ENCODE assay signal across 17 mouse cellular contexts in the genomic region with DNA sequence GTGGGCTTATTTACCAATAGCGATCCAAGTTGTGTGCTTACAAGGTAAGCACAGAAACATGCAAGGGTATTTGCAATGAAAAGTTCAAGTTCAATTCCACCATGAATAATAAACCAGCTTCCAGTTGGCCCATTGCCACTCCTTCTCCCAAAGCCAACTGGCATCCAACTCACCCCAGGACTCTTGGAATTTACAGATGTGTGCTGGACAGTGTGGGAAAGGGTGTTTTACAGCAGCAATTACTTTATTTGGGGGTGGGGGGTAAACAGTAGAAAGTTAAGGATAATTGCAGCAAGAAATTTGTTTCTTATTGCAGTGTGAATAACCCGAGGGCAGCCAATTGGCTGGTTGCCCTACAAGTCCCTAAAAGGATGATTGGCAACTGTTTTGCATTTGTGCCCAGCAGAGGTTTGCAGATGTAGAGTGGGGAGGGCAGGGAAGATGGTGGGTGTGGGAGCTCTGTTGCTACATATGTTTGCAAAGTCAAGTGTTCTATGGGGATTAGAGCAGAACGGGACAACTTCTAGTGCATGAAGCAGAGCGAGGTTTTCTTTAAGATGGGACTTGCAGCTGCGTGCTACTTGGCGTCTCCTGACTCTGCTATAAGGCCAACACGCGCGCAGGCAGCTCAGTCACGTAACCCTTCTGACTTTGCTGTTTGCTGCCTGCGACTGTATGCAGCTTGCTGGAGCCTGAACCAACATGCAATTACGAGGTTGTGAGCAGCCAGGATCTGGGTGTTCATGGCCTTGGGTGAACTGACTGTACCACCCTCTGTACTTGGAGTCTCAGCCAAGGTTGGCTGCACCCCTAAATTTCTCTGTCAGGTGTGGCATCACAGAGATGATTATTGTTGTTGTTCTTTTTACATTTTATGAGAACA.
DNase-seq lines count a peak whose midpoint lies in the region; ATAC-seq and TF ChIP-seq lines count a peak whose summit lies in the region.
"Had no signal": no experiment of that assay in that cellular context is flagged by ENCODE, and none has a peak within 500 bp of the region (broad histone marks: within the 10 kb centered on the region; RNA-seq: fewer than 3 reads in every experiment).

No protein-coding gene starts in this region.

- TF ChIP-seq CTCF in midbrain, postnatal 0 days (IDR thresholded peaks at IDR 0.05): no peak

- DNase-seq in embryonic facial prominence, embryonic 10.5 days (ENCODE audit: low spot score): no peak
- DNase-seq in midbrain, postnatal 0 days (ENCODE audit: low spot score): peak; percentile 5
- DNase-seq in kidney, postnatal 14 days: peak; percentile 61
- DNase-seq in cerebellum, postnatal 4 days (ENCODE audit: low spot score in 2 of 2): no peak
- no peak for DNase-seq in thymus, adult 18-20 months
- DNase-seq in left cerebral cortex, postnatal 4 days: no peak
- DNase-seq: cerebellum, adult 8-10 months; lung, postnatal 4 days; spleen, adult 18-20 months had no signal

- intact Hi-C loops in left cerebral cortex, postnatal 4 days (cut with DNase I): no loop called here

- H3K4me1 ChIP-seq in embryonic facial prominence, embryonic 13.5 days: peaks cover 13% of the 10 kb centered on the region
- H3K4me1 ChIP-seq in embryonic facial prominence, embryonic 10.5 days: 0 out of 2 replicates have a peak, but pooled peaks cover 5% of the 10 kb centered on the region
- H3K4me1 ChIP-seq in midbrain, postnatal 0 days (ENCODE audit: insufficient read depth, low read length): no peaks in the 10 kb centered on the region
- H3K4me1 ChIP-seq in midbrain, embryonic 13.5 days (replicated peaks): peaks cover 6% of the 10 kb centered on the region; the same call in 1 of the 2 replicates
- H3K4me1 ChIP-seq: heart, embryonic 10.5 days; midbrain, embryonic 15.5 days had no signal

- 56% methylated on average over 12 of the region's 12 CpGs for WGBS in embryonic facial prominence, embryonic 13.5 days
- WGBS in embryonic facial prominence, embryonic 10.5 days: 89% methylated on average over 12 of the region's 12 CpGs
- WGBS in midbrain, postnatal 0 days: 88% methylated on average over 12 of the region's 12 CpGs
- WGBS in midbrain, embryonic 13.5 days: 90% methylated on average over 12 of the region's 12 CpGs

- H3K9me3 ChIP-seq in embryonic facial prominence, embryonic 13.5 days: no peaks in the 10 kb centered on the region
- no peaks in the 10 kb centered on the region for H3K9me3 ChIP-seq in embryonic facial prominence, embryonic 10.5 days
- no peaks in the 10 kb centered on the region for H3K9me3 ChIP-seq in midbrain, postnatal 0 days (ENCODE audit: low read length)
- H3K9me3 ChIP-seq in midbrain, embryonic 13.5 days: no peaks in the 10 kb centered on the region
- H3K9me3 ChIP-seq: heart, embryonic 10.5 days; hindbrain, embryonic 10.5 days; midbrain, embryonic 15.5 days; neural tube, embryonic 13.5 days had no signal

- no peak overlapping the region for H3K4me3 ChIP-seq in embryonic facial prominence, embryonic 13.5 days
- H3K4me3 ChIP-seq in embryonic facial prominence, embryonic 10.5 days: no peak overlapping the region
- no peak overlapping the region for H3K4me3 ChIP-seq in midbrain, postnatal 0 days (ENCODE audit: low read depth, low read length)
- no peak overlapping the region for H3K4me3 ChIP-seq in midbrain, embryonic 13.5 days (replicated peaks)
- H3K4me3 ChIP-seq: heart, embryonic 10.5 days; hindbrain, embryonic 10.5 days; midbrain, embryonic 15.5 days; neural tube, embryonic 13.5 days had no signal

- ATAC-seq in embryonic facial prominence, embryonic 13.5 days (ENCODE audit: insufficient number of reproducible peaks, insufficient read depth, low FRiP score, low TSS enrichment, low read depth): peak; percentile 56; the same call in 1 of the 2 replicates
- no peak for ATAC-seq in midbrain, postnatal 0 days (ENCODE audit: low FRiP score)
- no peak for ATAC-seq in midbrain, embryonic 13.5 days
- ATAC-seq: intestine, postnatal 0 days; midbrain, embryonic 15.5 days had no signal

- no peak overlapping the region for H3K27ac ChIP-seq in embryonic facial prominence, embryonic 13.5 days
- no peak overlapping the region for H3K27ac ChIP-seq in embryonic facial prominence, embryonic 10.5 days (replicated peaks)
- no peak overlapping the region for H3K27ac ChIP-seq in midbrain, postnatal 0 days (ENCODE audit: low read depth, low read length)
- H3K27ac ChIP-seq in midbrain, embryonic 13.5 days: no peak overlapping the region
- H3K27ac ChIP-seq: heart, embryonic 10.5 days; hindbrain, embryonic 10.5 days; liver, embryonic 14.5 days; midbrain, embryonic 15.5 days; neural tube, embryonic 13.5 days had no signal

- no peak overlapping the region for H3K9ac ChIP-seq in embryonic facial prominence, embryonic 13.5 days
- no peak overlapping the region for H3K9ac ChIP-seq in midbrain, postnatal 0 days (replicated peaks; ENCODE audit: low read length, poor library complexity, severe bottlenecking)
- H3K9ac ChIP-seq in midbrain, embryonic 13.5 days (replicated peaks): no peak overlapping the region
- H3K9ac ChIP-seq: liver, embryonic 14.5 days; midbrain, embryonic 15.5 days; neural tube, embryonic 13.5 days had no signal

- no peaks in the 10 kb centered on the region for H3K27me3 ChIP-seq in embryonic facial prominence, embryonic 13.5 days
- no peaks in the 10 kb centered on the region for H3K27me3 ChIP-seq in embryonic facial prominence, embryonic 10.5 days (replicated peaks; ENCODE audit: low read depth, poor library complexity, severe bottlenecking)
- no peaks in the 10 kb centered on the region for H3K27me3 ChIP-seq in midbrain, postnatal 0 days (ENCODE audit: insufficient read depth, low read length)
- H3K27me3 ChIP-seq in midbrain, embryonic 13.5 days: no peaks in the 10 kb centered on the region
- H3K27me3 ChIP-seq: midbrain, embryonic 15.5 days; neural tube, embryonic 13.5 days had no signal

- H3K4me2 ChIP-seq in embryonic facial prominence, embryonic 13.5 days: no peak overlapping the region
- no peak overlapping the region for H3K4me2 ChIP-seq in midbrain, postnatal 0 days (ENCODE audit: low read depth, low read length, poor library complexity, severe bottlenecking)
- H3K4me2 ChIP-seq in midbrain, embryonic 13.5 days (replicated peaks): no peak overlapping the region
- H3K4me2 ChIP-seq: midbrain, embryonic 15.5 days; neural tube, embryonic 13.5 days had no signal

- no peaks in the 10 kb centered on the region for H3K36me3 ChIP-seq in embryonic facial prominence, embryonic 13.5 days
- H3K36me3 ChIP-seq in embryonic facial prominence, embryonic 10.5 days (replicated peaks): no peaks in the 10 kb centered on the region
- H3K36me3 ChIP-seq in midbrain, postnatal 0 days (ENCODE audit: insufficient read depth, low read length): no peaks in the 10 kb centered on the region
- no peaks in the 10 kb centered on the region for H3K36me3 ChIP-seq in midbrain, embryonic 13.5 days
- H3K36me3 ChIP-seq: heart, embryonic 10.5 days; hindbrain, embryonic 10.5 days; midbrain, embryonic 15.5 days; neural tube, embryonic 13.5 days had no signal

Comparison
In these comparisons a context has a peak if more than half of its experiments do, and no peak if none do; other contexts are left out.
1. DNase-seq: peak in midbrain, postnatal 0 days (single experiment) and kidney, postnatal 14 days (single experiment); none in embryonic facial prominence, embryonic 10.5 days (single experiment), cerebellum, postnatal 4 days (0 of 2), thymus, adult 18-20 months (0 of 2) and left cerebral cortex, postnatal 4 days (single experiment).